Mouse (Mus musculus): ENCODE results near the gene Tk1.

GRCm38 (mm10) chr11:117858392-117858791, 32.5 kb upstream of the Tk1 start:
- TF ChIP-seq CTCF (IDR thresholded peaks at IDR 0.05; ENCODE audit: extremely low read depth, insufficient read depth, insufficient read length, insufficient replicate concordance) (no peak), POLR2A (IDR thresholded peaks at IDR 0.05; ENCODE audit: low read depth, low read length) (no peak)
